Mouse (Mus musculus): ENCODE results near the gene Chd3.

DNA sequence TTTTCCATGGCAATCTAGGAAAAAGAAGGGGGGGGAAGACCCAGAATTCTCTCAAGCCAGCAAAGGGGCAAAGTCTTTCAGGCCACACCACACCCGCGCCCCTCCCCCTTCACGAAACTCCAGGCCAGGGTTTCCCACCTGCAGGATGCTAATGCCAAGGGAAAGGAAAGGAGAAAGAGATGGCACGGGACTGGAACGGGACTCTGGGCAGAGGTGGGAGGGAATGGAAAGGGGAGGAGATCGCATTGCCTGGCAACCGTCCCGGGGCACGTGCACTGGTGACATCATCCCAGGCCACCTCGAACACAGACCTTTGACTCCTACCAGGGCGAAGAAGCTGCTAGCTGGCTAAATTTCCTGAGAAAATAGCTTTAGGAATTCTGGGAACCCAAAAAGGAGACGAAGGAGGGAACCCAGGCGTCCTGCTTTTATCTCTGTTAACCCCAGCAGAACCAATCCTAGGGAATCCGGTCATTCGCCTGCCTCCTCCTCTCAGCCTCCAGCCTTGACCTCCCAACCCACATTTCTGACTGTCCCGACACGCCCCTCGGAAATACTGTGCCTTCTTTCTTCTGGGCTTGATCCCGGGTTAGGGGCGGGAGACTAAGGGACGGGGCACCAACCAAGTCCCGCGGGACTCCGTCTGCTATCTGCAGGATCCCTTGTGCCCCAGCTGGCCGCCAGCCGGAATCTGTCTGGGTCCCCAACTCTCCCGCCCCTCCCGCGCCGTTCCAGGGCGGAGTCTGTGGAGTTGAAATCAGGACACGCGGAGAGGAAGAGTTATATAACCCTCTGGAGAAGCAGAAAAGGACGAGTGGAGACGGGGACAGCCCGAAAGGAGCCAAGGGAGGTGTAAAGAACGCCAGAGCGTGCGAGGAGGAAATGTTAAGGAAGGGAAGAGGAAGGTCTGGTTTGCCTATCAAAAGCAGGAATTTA, 48.5 kb upstream of the Chd3 start:
- TF ChIP-seq CTCF (IDR thresholded peaks at IDR 0.05; ENCODE audit: low read depth, low read length) (no peak), POLR2A (IDR thresholded peaks at IDR 0.05; ENCODE audit: borderline replicate concordance, low read depth, low read length) (no peak; the same call in 1 of the 2 replicates)
